In genomic region chr5:117318741-117319629, GRCm38 (mm10) we compare ENCODE assay signal across 7 mouse cellular contexts. TPM values are rescaled to one million over a fixed set of nuclear protein-coding genes. Genes with fewer than 3 reads are reported as not detected.
A peak's percentile ranks its signal among the peaks of the same experiment; 100 is the strongest.
DNase-seq lines count a peak whose midpoint lies in the region; ATAC-seq and TF ChIP-seq lines count a peak whose summit lies in the region.

Vsig10 (plus strand) TSS chr5:117319083.

- no peaks in the 10 kb centered on the region for H3K27me3 ChIP-seq in intestine, embryonic 16.5 days (replicated peaks; ENCODE audit: control insufficient read depth, insufficient read depth, low read length)
- peaks cover 53% of the 10 kb centered on the region for H3K27me3 ChIP-seq in limb, embryonic 12.5 days
- peaks cover 61% of the 10 kb centered on the region for H3K27me3 ChIP-seq in midbrain, embryonic 12.5 days
- H3K27me3 ChIP-seq in small intestine, adult 2 months (ENCODE audit: control insufficient read depth, insufficient read depth, low read length): no peaks in the 10 kb centered on the region

- ATAC-seq in granulocyte monocyte progenitor cell, adult 5-6 weeks (replicated peaks; ENCODE audit: poor library complexity, severe bottlenecking): peak; percentile 82
- peak; percentile 80 for ATAC-seq in intestine, embryonic 16.5 days
- ATAC-seq in limb, embryonic 12.5 days (ENCODE audit: insufficient number of reproducible peaks, insufficient read depth, low FRiP score, low TSS enrichment, low read depth): peak; percentile 57
- ATAC-seq in midbrain, embryonic 12.5 days (ENCODE audit: low FRiP score, low read depth): peak; percentile 76

- WGBS in intestine, embryonic 16.5 days: under 1% methylated on average over 80 of the region's 81 CpGs
- WGBS in limb, embryonic 12.5 days: under 1% methylated on average over 81 of the region's 81 CpGs
- WGBS in midbrain, embryonic 12.5 days: under 1% methylated on average over 64 of the region's 81 CpGs
- WGBS in small intestine, adult 2 months: under 1% methylated on average over 69 of the region's 81 CpGs

- no peaks in the 10 kb centered on the region for H3K9me3 ChIP-seq in intestine, embryonic 16.5 days (ENCODE audit: control insufficient read depth, low read length)
- no peaks in the 10 kb centered on the region for H3K9me3 ChIP-seq in limb, embryonic 12.5 days
- H3K9me3 ChIP-seq in midbrain, embryonic 12.5 days: no peaks in the 10 kb centered on the region

- H3K4me2 ChIP-seq in intestine, embryonic 16.5 days (ENCODE audit: low read depth, low read length): peak within 1 kb of the TSS; percentile 84
- peak within 1 kb of the TSS; percentile 97 for H3K4me2 ChIP-seq in limb, embryonic 12.5 days
- H3K4me2 ChIP-seq in midbrain, embryonic 12.5 days (replicated peaks): peak within 1 kb of the TSS; percentile 99

- TF ChIP-seq CTCF in small intestine, adult 2 months (IDR thresholded peaks at IDR 0.05; ENCODE audit: extremely low read depth, insufficient read length, insufficient replicate concordance, low read depth, low read length): no peak; the same call in 1 of the 2 replicates

- peak; percentile 68 for DNase-seq in adrenal gland, adult 8-10 months
- DNase-seq in embryo, embryonic 11 days: peak; percentile 79

- peaks cover 29% of the 10 kb centered on the region for H3K4me1 ChIP-seq in intestine, embryonic 16.5 days (ENCODE audit: control insufficient read depth, insufficient read depth, low read length)
- H3K4me1 ChIP-seq in limb, embryonic 12.5 days (replicated peaks): peaks cover 13% of the 10 kb centered on the region
- H3K4me1 ChIP-seq in midbrain, embryonic 12.5 days: peaks cover 20% of the 10 kb centered on the region
- H3K4me1 ChIP-seq in small intestine, adult 2 months (ENCODE audit: control insufficient read depth, insufficient read depth, insufficient read length, low read length): peaks cover 22% of the 10 kb centered on the region

- peak within 1 kb of the TSS; percentile 94 for H3K9ac ChIP-seq in intestine, embryonic 16.5 days (ENCODE audit: low read depth, low read length)
- peak within 1 kb of the TSS; percentile 75 for H3K9ac ChIP-seq in limb, embryonic 12.5 days (replicated peaks)
- peak within 1 kb of the TSS; percentile 68 for H3K9ac ChIP-seq in midbrain, embryonic 12.5 days (replicated peaks)

- H3K36me3 ChIP-seq in intestine, embryonic 16.5 days (ENCODE audit: control insufficient read depth, insufficient read depth, low read length): no peaks in the 10 kb centered on the region
- no peaks in the 10 kb centered on the region for H3K36me3 ChIP-seq in limb, embryonic 12.5 days
- no peaks in the 10 kb centered on the region for H3K36me3 ChIP-seq in midbrain, embryonic 12.5 days
- H3K36me3 ChIP-seq in small intestine, adult 2 months (ENCODE audit: control insufficient read depth, insufficient read depth, low read length): no peaks in the 10 kb centered on the region

- TF ChIP-seq POLR2A in small intestine, adult 2 months (IDR thresholded peaks at IDR 0.05; ENCODE audit: low read depth, low read length): peak; percentile 78; the same call in 1 of the 2 replicates

- H3K4me3 ChIP-seq in intestine, embryonic 16.5 days (ENCODE audit: low read length): peak within 1 kb of the TSS; percentile 88
- peak within 1 kb of the TSS; percentile 79 for H3K4me3 ChIP-seq in limb, embryonic 12.5 days (replicated peaks)
- H3K4me3 ChIP-seq in midbrain, embryonic 12.5 days: peak within 1 kb of the TSS; percentile 60
- H3K4me3 ChIP-seq in small intestine, adult 2 months (ENCODE audit: low read depth, low read length): peak within 1 kb of the TSS; percentile 88

- peak within 1 kb of the TSS; percentile 93 for H3K27ac ChIP-seq in intestine, embryonic 16.5 days (ENCODE audit: low read length)
- peak within 1 kb of the TSS; percentile 67 for H3K27ac ChIP-seq in limb, embryonic 12.5 days
- no peak within 1 kb of the TSS for H3K27ac ChIP-seq in midbrain, embryonic 12.5 days (replicated peaks)
- peak within 1 kb of the TSS; percentile 83 for H3K27ac ChIP-seq in small intestine, adult 2 months (ENCODE audit: insufficient read depth, low read depth, low read length)

RNA-seq across cellular contexts. Expression of gene Vsig10, which starts in this region (rescaled TPM):
- total RNA-seq in adrenal gland, adult 8-10 months (2022): 10 to 100 TPM; 22.2 to 64.9 (median 42.7) TPM
- total RNA-seq in granulocyte monocyte progenitor cell, adult 5-6 weeks (2014; fragmentation: Nextera tagmentation): 0.92 and 2.9 TPM in 2 replicates
- 0.56 and 1.5 TPM in 2 replicates for total RNA-seq in granulocyte monocyte progenitor cell, adult 5-6 weeks (2017)
- 15.4 and 18.6 TPM in 2 replicates for polyA plus RNA-seq in intestine, embryonic 16.5 days (2015; fragmentation: Nextera tagmentation; extraction: Ambion mirVana)
- 5.2 and 6.4 TPM in 2 replicates for polyA plus RNA-seq in limb, embryonic 12.5 days (2016; fragmentation: Nextera tagmentation; extraction: Ambion mirVana)
- 3.1 and 4.7 TPM in 2 replicates for polyA plus RNA-seq in midbrain, embryonic 12.5 days (2016; fragmentation: Nextera tagmentation; extraction: Ambion mirVana)
- 22.9 and 67.6 TPM in 2 replicates for polyA plus RNA-seq in small intestine, adult 2 months (2012; rRNA removed)

Comparison
In these comparisons a context has a peak if more than half of its experiments do, and no peak if none do; other contexts are left out.
1. RNA of gene Vsig10 (total RNA-seq): 22.2 to 64.9 TPM in adrenal gland, adult 8-10 months; 0.56 to 2.9 TPM in granulocyte monocyte progenitor cell, adult 5-6 weeks; every median in the first group is over 4 times any median in the second.
2. Peak in every context shown above with its lines, with median percentiles within 50 percentile points of each other: ATAC-seq, H3K4me2 ChIP-seq, H3K4me3 ChIP-seq and H3K9ac ChIP-seq.